Mouse (Mus musculus) limb, embryonic 15.5 days (tissue): Measurements from ENCODE around the gene 1810037I17Rik. TPM values are rescaled to one million over a fixed set of nuclear protein-coding genes. Genes with fewer than 3 reads are reported as not detected.

Experiments
- ATAC-seq: fragments of 200-750 bp; cut with Nextera tagmentation; 2 replicates; pipeline ENCODE4 v1.8.0; 2017; ENCODE audit warnings: low read depth, moderate TSS enrichment; ENCODE audit not compliant: insufficient number of reproducible peaks, low FRiP score, low TSS enrichment
- H3K27ac ChIP-seq: fragments of 300-500 bp; sonication (generic); 2 replicates; pipeline ENCODE4 v1.5.1; 2015; ENCODE audit warnings: moderate library complexity, mild to moderate bottlenecking, inconsistent platforms
- H3K27me3 ChIP-seq: fragments of 300-500 bp; sonication (generic); 2 replicates; pipeline ENCODE4 v1.6.1; 2015; ENCODE audit warnings: inconsistent platforms
- H3K36me3 ChIP-seq: fragments of 300-500 bp; sonication (generic); 2 replicates; pipeline ENCODE4 v1.6.1; 2015; ENCODE audit warnings: inconsistent platforms
- H3K4me1 ChIP-seq: fragments of 300-500 bp; sonication (generic); 2 replicates; pipeline ENCODE4 v1.6.1; 2015; ENCODE audit warnings: inconsistent platforms
- H3K4me2 ChIP-seq: fragments of 300-500 bp; sonication (generic); 2 replicates; pipeline ENCODE4 v1.6.1; 2015; ENCODE audit warnings: mild to moderate bottlenecking, inconsistent platforms
- H3K4me3 ChIP-seq: fragments of 300-500 bp; sonication (generic); 2 replicates; pipeline ENCODE4 v1.5.1; 2015; ENCODE audit warnings: mild to moderate bottlenecking, inconsistent platforms
- H3K9ac ChIP-seq: fragments of 300-500 bp; sonication (generic); 2 replicates; pipeline ENCODE4 v1.6.1; 2015; ENCODE audit warnings: inconsistent platforms
- H3K9me3 ChIP-seq: fragments of 300-500 bp; sonication (generic); 2 replicates; pipeline ENCODE4 v1.6.1; 2016; ENCODE audit warnings: inconsistent platforms
- WGBS: fragments of 180-500 bp; shearing (Covaris S2); methylation state at CpG from one replicate; pipeline ENCODE4 v1.1.7; 2015; 5-methylcytosine and 5-hydroxymethylcytosine counted together
- polyA plus RNA-seq: library from polyadenylated mRNA; unstranded; fragments of >200 nt; fragmentation: Nextera tagmentation; extraction: Ambion mirVana; gene quantifications from 2 replicates; pipeline ENCODE4 v1.2.1, GENCODE M21; 2015

Gene 1810037I17Rik
- 119 and 138 TPM in 2 replicates for polyA plus RNA-seq

GRCm38 (mm10) chr3:122924009-122924914 lies at the start of gene 1810037I17Rik:
TSS of gene 1810037I17Rik (plus strand) at chr3:122924203.
- WGBS, result under 1% methylated on average over 68 of the region's 68 CpGs
- Histone ChIP-seq H3K36me3 (peaks cover 12% of the 10 kb centered on the region), H3K27me3 (no peaks in the 10 kb centered on the region), H3K4me2 (peak within 1 kb of the TSS; percentile 51), H3K4me1 (0 out of 2 replicates have a peak, but pooled peaks cover 4% of the 10 kb centered on the region), H3K9me3 (no peaks in the 10 kb centered on the region), H3K4me3 (peak within 1 kb of the TSS; percentile 57), H3K27ac (peak within 1 kb of the TSS; percentile 88), H3K9ac (peak within 1 kb of the TSS; percentile 61)
- peak; percentile 98 for ATAC-seq

- Histone ChIP-seq H3K36me3 (no peaks in the 10 kb centered on the region), H3K9ac (no peak overlapping the region), H3K4me2 (no peak overlapping the region), H3K9me3 (no peaks in the 10 kb centered on the region), H3K4me1 (no peaks in the 10 kb centered on the region), H3K4me3 (no peak overlapping the region), H3K27me3 (no peaks in the 10 kb centered on the region), H3K27ac (no peak overlapping the region)
- ATAC-seq, result no peak
- WGBS, result 86% methylated on average over 2 of the region's 2 CpGs
Observed at GRCm38 (mm10) chr3:122876870-122877269, 47.1 kb upstream of the 1810037I17Rik start.

GRCm38 (mm10) chr3:122877543-122877942 lies 46.5 kb upstream of the 1810037I17Rik start:
- 92% methylated on average over 3 of the region's 3 CpGs for WGBS
- no peak for ATAC-seq
- Histone ChIP-seq H3K9ac (no peak overlapping the region), H3K36me3 (no peaks in the 10 kb centered on the region), H3K9me3 (no peaks in the 10 kb centered on the region), H3K4me1 (no peaks in the 10 kb centered on the region), H3K4me3 (no peak overlapping the region), H3K27ac (no peak overlapping the region), H3K4me2 (no peak overlapping the region), H3K27me3 (no peaks in the 10 kb centered on the region)

- no peaks in the 10 kb centered on the region for H3K27me3 ChIP-seq
- H3K4me1 ChIP-seq, result no peaks in the 10 kb centered on the region
- WGBS, result 84% methylated on average over 8 of the region's 8 CpGs
- H3K27ac ChIP-seq, result no peak overlapping the region
- H3K36me3 ChIP-seq, result no peaks in the 10 kb centered on the region
- H3K4me3 ChIP-seq, result no peak overlapping the region
- no peak overlapping the region for H3K9ac ChIP-seq
- no peak overlapping the region for H3K4me2 ChIP-seq
- no peak for ATAC-seq
- no peaks in the 10 kb centered on the region for H3K9me3 ChIP-seq
Observed at GRCm38 (mm10) chr3:122878705-122879315, 45.2 kb upstream of the 1810037I17Rik start.

DNA sequence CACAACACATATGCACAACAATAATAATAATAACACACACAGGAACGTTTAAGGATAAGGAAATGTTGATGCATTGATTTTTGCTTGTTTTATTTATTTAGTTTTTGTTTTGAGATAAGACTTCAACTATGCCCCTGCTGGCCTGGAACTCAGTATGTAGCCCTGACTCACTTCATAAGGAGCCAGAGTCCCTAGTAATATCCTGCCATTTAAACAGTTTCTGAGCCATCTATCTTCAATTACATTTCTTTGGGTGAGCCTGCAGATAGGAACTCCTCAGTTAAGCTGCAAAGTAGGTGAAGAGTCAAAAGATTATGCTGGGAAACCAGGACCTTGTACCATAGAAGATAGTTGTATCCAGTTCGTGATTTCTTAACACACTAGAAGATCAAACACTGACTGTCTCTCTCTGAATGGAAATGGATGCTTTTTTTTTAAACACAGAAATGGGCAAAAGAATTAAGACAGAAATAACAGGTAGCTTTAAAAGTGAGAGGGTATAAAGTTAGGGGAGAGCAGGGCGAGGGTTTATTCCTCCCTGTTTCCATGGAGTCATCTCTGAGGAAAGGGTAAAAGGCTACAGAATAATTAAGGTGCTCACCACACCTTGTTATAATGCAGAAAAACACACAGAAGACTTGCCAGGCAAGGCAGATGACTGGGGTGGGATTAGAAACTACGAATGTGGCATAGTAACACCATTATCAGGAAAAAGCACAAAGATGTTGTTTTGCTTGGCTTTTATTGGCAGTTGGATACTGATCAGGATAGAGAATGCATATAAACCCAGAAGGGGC lies 36.3 kb upstream of the 1810037I17Rik start:
- 79% methylated on average over 4 of the region's 4 CpGs for WGBS
- Histone ChIP-seq H3K27ac (no peak overlapping the region), H3K4me1 (0 out of 2 replicates have a peak, but pooled peaks cover 2% of the 10 kb centered on the region), H3K27me3 (no peaks in the 10 kb centered on the region), H3K4me2 (no peak overlapping the region), H3K36me3 (no peaks in the 10 kb centered on the region), H3K4me3 (no peak overlapping the region), H3K9ac (no peak overlapping the region), H3K9me3 (no peaks in the 10 kb centered on the region)
- no peak for ATAC-seq

GRCm38 (mm10) chr3:122888371-122888819 lies 35.6 kb upstream of the 1810037I17Rik start:
- Histone ChIP-seq H3K27me3 (no peaks in the 10 kb centered on the region), H3K4me1 (0 out of 2 replicates have a peak, but pooled peaks cover 2% of the 10 kb centered on the region), H3K36me3 (no peaks in the 10 kb centered on the region), H3K9ac (no peak overlapping the region), H3K4me3 (no peak overlapping the region), H3K9me3 (no peaks in the 10 kb centered on the region), H3K4me2 (no peak overlapping the region), H3K27ac (no peak overlapping the region)
- no peak for ATAC-seq
- 71% methylated on average over 5 of the region's 5 CpGs for WGBS

DNA sequence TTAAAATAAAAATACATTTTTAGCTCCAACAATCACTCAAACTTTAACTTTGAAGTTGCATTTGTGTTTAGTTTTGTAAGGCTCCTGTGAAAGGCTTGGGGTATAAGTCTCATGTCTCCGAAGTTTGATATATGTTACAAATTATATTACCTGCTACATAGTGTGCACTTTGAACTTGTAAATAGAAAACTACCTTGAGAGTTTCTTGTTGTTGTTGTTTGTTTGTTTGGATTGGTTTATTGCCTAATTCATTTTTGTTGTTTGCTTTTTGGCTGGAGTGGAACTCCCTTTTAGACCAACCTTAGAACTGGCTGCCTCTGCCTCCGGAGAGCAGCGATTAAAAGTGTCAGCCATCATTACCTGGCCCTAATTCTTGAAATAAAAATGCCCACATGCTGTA lies 29.2 kb upstream of the 1810037I17Rik start, which contains the start of gene Fabp2:
Gene Fabp2, plus strand, starts transcription at position 301 of the 400 bp plus-strand sequence.
- no peak within 1 kb of the TSS for H3K4me3 ChIP-seq
- no peaks in the 10 kb centered on the region for H3K4me1 ChIP-seq
- H3K9ac ChIP-seq, result no peak within 1 kb of the TSS
- H3K4me2 ChIP-seq, result no peak within 1 kb of the TSS
- H3K9me3 ChIP-seq, result no peaks in the 10 kb centered on the region
- H3K27me3 ChIP-seq, result no peaks in the 10 kb centered on the region
- no peak for ATAC-seq
- 91% methylated on average over 3 of the region's 3 CpGs for WGBS
- no peaks in the 10 kb centered on the region for H3K36me3 ChIP-seq
- H3K27ac ChIP-seq, result no peak within 1 kb of the TSS

GRCm38 (mm10) chr3:122895189-122895731 lies 28.7 kb upstream of the 1810037I17Rik start:
- Histone ChIP-seq H3K27me3 (no peaks in the 10 kb centered on the region), H3K9ac (no peak overlapping the region), H3K4me1 (no peaks in the 10 kb centered on the region), H3K9me3 (no peaks in the 10 kb centered on the region), H3K36me3 (no peaks in the 10 kb centered on the region), H3K4me2 (no peak overlapping the region), H3K4me3 (no peak overlapping the region), H3K27ac (no peak overlapping the region)
- 86% methylated on average over 11 of the region's 11 CpGs for WGBS
- ATAC-seq, result no peak

- WGBS, result 54% methylated on average over 6 of the region's 6 CpGs
- no peaks in the 10 kb centered on the region for H3K4me1 ChIP-seq
- no peak overlapping the region for H3K27ac ChIP-seq
- H3K9ac ChIP-seq, result no peak overlapping the region
- no peak for ATAC-seq
- no peaks in the 10 kb centered on the region for H3K27me3 ChIP-seq
- no peaks in the 10 kb centered on the region for H3K9me3 ChIP-seq
- H3K36me3 ChIP-seq, result no peaks in the 10 kb centered on the region
- H3K4me3 ChIP-seq, result no peak overlapping the region
- H3K4me2 ChIP-seq, result no peak overlapping the region
Observed at GRCm38 (mm10) chr3:122898254-122898653, 25.7 kb upstream of the 1810037I17Rik start.

- WGBS, result 43% methylated on average over 12 of the region's 12 CpGs
- Histone ChIP-seq H3K27ac (no peak overlapping the region), H3K4me3 (no peak overlapping the region), H3K4me2 (no peak overlapping the region), H3K9ac (no peak overlapping the region), H3K27me3 (no peaks in the 10 kb centered on the region), H3K4me1 (no peaks in the 10 kb centered on the region), H3K9me3 (no peaks in the 10 kb centered on the region), H3K36me3 (no peaks in the 10 kb centered on the region)
- no peak for ATAC-seq
Observed at GRCm38 (mm10) chr3:122903746-122904433, 20.1 kb upstream of the 1810037I17Rik start.

DNA sequence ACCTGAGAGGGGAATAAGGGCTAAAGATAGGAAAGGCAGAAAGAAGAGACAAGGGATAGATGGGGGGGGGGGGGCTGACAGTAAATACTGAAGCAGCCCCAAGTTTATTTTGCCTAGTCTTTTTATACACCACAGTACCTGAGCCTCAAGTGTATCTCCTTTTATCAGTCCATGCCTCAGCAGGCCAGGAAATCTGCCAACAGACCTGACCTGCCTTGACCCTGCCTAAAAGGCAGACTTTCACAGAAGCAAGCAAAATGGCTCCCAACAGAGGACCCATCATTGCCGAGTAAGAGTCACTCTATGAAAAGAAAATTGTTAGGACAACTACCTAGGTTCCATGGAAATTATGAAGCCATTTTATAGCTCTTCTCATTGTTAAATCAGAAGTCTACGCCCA lies 16.2 kb upstream of the 1810037I17Rik start:
- H3K9me3 ChIP-seq, result no peaks in the 10 kb centered on the region
- H3K27ac ChIP-seq, result no peak overlapping the region
- H3K36me3 ChIP-seq, result no peaks in the 10 kb centered on the region
- no peak overlapping the region for H3K4me2 ChIP-seq
- no peaks in the 10 kb centered on the region for H3K4me1 ChIP-seq
- WGBS, result 93% methylated on average over 2 of the region's 2 CpGs
- no peak for ATAC-seq
- H3K9ac ChIP-seq, result no peak overlapping the region
- H3K27me3 ChIP-seq, result no peaks in the 10 kb centered on the region
- no peak overlapping the region for H3K4me3 ChIP-seq
